Mouse (Mus musculus) erythroblast, embryonic 14.5 days (primary cell): ENCODE data around the gene Fstl3.

Source experiments
- GATA1 ChIP-seq: IDR thresholded peaks from 2 replicates; pipeline ENCODE4 v1.6.1; 2012; ENCODE audit warnings: low read length, inconsistent platforms, mixed read lengths
- TAL1 ChIP-seq: IDR thresholded peaks from 3 replicates; pipeline ENCODE4 v1.6.1; 2012; ENCODE audit warnings: low read length, inconsistent platforms, mixed read lengths

DNA sequence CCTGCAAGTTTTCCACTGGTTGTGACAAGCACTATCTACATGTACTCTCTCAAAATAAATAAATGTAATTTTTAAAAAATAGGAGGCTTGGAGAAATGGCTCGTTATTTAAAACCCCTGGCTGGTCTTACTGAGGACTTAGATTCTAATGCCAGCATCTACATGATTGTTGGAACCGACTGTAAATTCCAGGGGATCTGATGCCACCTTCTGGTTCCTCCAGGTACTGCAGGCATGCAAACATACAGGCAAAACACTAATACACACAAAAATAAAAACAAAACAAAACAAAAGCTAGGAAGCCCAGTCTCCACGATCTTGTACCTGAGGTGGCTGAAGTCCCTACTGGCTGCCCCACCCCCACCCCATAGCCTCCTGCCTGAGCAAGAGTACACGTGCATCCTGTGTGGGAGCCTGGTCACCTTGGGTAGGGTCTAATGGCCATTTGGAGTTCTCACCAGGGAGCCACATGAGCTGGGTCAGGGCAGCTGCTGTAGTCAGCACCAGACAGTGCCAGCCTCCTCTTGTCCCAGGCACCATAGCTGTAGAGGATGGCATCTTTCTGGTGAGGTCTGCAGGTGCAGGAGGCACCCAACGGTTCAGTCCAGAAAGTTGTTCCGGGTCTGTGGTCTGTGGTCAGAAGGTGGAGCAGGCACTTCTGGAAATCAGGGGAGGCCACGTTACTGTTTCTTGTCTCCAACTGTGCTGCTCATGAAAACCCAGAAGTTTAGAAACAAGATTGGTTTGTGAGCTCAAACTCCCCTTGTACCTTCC, 11.5 kb downstream of the Fstl3 start:
- no peak for TF ChIP-seq GATA1
- TF ChIP-seq TAL1, result no peak
